Comparison of ENCODE assay signal across 9 mouse cellular contexts in the genomic region with DNA sequence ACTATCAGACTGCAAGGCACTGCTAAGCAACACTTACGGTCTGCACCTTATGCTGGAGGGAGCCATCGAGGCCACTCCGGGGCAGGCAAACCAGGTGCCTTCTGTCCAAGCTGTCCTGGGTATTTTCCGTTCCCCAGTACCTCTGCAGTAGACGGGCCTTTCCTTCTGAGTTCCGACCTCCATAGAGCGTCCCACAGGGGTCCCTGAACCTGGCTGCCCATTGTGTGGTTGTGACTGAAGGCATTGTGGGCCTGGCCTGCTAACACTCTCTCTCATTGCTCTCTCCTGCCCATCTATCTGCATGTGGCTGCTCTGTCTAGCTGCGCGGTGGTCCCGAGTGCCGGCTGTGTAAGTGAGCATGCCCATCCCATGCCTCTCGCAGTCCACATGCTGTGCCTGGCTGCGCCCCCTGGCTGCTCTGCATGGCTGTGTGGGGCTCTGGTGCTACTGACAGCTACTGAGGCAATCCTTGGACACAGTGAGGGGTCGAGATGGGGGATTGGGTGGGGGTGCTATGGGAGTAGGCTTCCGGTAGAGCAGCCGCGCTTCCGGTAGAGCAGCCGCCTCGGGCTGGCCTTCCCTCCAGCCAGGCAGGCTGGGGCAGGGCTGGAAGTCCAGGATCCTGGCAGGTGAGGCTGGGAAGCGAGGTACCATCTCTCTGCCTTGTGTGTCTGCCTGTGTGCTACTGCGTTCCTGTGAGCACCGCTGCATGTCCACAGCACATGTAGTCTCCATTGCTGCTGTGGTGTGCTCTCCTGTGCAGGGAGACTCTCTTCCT. TPM values are rescaled to one million over a fixed set of nuclear protein-coding genes. Genes with fewer than 3 reads are reported as not detected.
A peak's percentile ranks its signal among the peaks of the same experiment; 100 is the strongest.
DNase-seq lines count a peak whose midpoint lies in the region; ATAC-seq lines count a peak whose summit lies in the region.
"Had no signal": no experiment of that assay in that cellular context is flagged by ENCODE, and none has a peak within 500 bp of the region (broad histone marks: within the 10 kb centered on the region; RNA-seq: fewer than 3 reads in every experiment).

No protein-coding gene starts in this region.

- H3K4me1 ChIP-seq in heart, embryonic 10.5 days: peaks cover 38% of the 10 kb centered on the region
- peaks cover 38% of the 10 kb centered on the region for H3K4me1 ChIP-seq in forebrain, embryonic 10.5 days
- peaks cover 24% of the 10 kb centered on the region for H3K4me1 ChIP-seq in limb, embryonic 15.5 days

- no peak for ATAC-seq in limb, embryonic 15.5 days (ENCODE audit: insufficient number of reproducible peaks, low FRiP score, low TSS enrichment, low read depth)

- H3K27me3 ChIP-seq in heart, embryonic 10.5 days (ENCODE audit: insufficient read depth, poor library complexity, severe bottlenecking): peaks cover 52% of the 10 kb centered on the region
- H3K27me3 ChIP-seq in forebrain, embryonic 10.5 days (ENCODE audit: poor library complexity, severe bottlenecking): peaks cover 56% of the 10 kb centered on the region
- H3K27me3 ChIP-seq in limb, embryonic 15.5 days: peaks cover 47% of the 10 kb centered on the region

- peaks cover 17% of the 10 kb centered on the region; the same call in 1 of the 2 replicates for H3K36me3 ChIP-seq in heart, embryonic 10.5 days
- H3K36me3 ChIP-seq in forebrain, embryonic 10.5 days (replicated peaks): 0 out of 2 replicates have a peak, but pooled peaks cover 6% of the 10 kb centered on the region
- no peaks in the 10 kb centered on the region; the same call in 1 of the 2 replicates for H3K36me3 ChIP-seq in limb, embryonic 15.5 days

- 0 out of 2 replicates have a peak overlapping the region, but pooled peaks have one; percentile 17 for H3K4me2 ChIP-seq in limb, embryonic 15.5 days

- H3K9ac ChIP-seq in limb, embryonic 15.5 days: no peak overlapping the region

- H3K27ac ChIP-seq in heart, embryonic 10.5 days: peak overlapping the region; percentile 29; the same call in 1 of the 2 replicates
- no peak overlapping the region for H3K27ac ChIP-seq in forebrain, embryonic 10.5 days
- no peak overlapping the region for H3K27ac ChIP-seq in limb, embryonic 15.5 days

- whole genome bisulfite sequencing in heart, embryonic 10.5 days: 25% methylated on average over 23 of the region's 23 CpGs
- 21% methylated on average over 23 of the region's 23 CpGs for whole genome bisulfite sequencing in forebrain, embryonic 10.5 days
- WGBS in limb, embryonic 15.5 days: 30% methylated on average over 23 of the region's 23 CpGs

- DNase-seq in heart, embryonic 10.5 days (ENCODE audit: low spot score): no peak
- DNase-seq in heart, adult 8-10 months (ENCODE audit: low spot score): no peak
- peak; percentile 85 for DNase-seq in ES-CJ7 (ENCODE audit: low read depth, low spot score)
- peak; percentile 44 for DNase-seq in forebrain, embryonic 10.5 days (ENCODE audit: extremely low spot score, low spot score)
- DNase-seq in adrenal gland, postnatal 4 days (ENCODE audit: low spot score in 2 of 2): no peak
- no peak for DNase-seq in gastrocnemius, adult 8-10 months (ENCODE audit: low spot score in 2 of 2)
- no peak for DNase-seq in T-cell, adult 2 months (ENCODE audit: low spot score)

- H3K9me3 ChIP-seq in heart, embryonic 10.5 days: no peaks in the 10 kb centered on the region
- H3K9me3 ChIP-seq in forebrain, embryonic 10.5 days: no peaks in the 10 kb centered on the region
- H3K9me3 ChIP-seq in limb, embryonic 15.5 days: no peaks in the 10 kb centered on the region

- H3K4me3 ChIP-seq in heart, embryonic 10.5 days: peak overlapping the region; percentile 53
- peak overlapping the region; percentile 42 for H3K4me3 ChIP-seq in forebrain, embryonic 10.5 days
- no peak overlapping the region for H3K4me3 ChIP-seq in limb, embryonic 15.5 days

RNA-seq across cellular contexts. Expression of a gene that starts 11.5 kb away (rescaled TPM):
- 0.16 and 0.17 TPM in 2 replicates for polyA plus RNA-seq in heart, embryonic 10.5 days (2016; fragmentation: Nextera tagmentation; extraction: Ambion mirVana)
- under 1 TPM in 3 of 4 experiments, not detected in 1; 0.19 to 0.41 (median 0.28) TPM for total RNA-seq in heart, adult 8-10 months (2022)
- 0.27 TPM in 1 of 2 replicates, not detected in the other for polyA plus RNA-seq in forebrain, embryonic 10.5 days (2016; fragmentation: Nextera tagmentation; extraction: Ambion mirVana)
- polyA plus RNA-seq in limb, embryonic 15.5 days (2015; fragmentation: Nextera tagmentation; extraction: Ambion mirVana): 0.22 TPM in 1 of 2 replicates, not detected in the other
- total RNA-seq in adrenal gland, postnatal 4 days (2021): 1 to 10 TPM; 1.9 to 2.8 TPM
- under 1 TPM in 1 of 4 experiments, not detected in 3; 0.51 TPM for total RNA-seq in gastrocnemius, adult 8-10 months (2022)
- total RNA-seq: CH12.LX had no signal

RNA-seq across cellular contexts. Expression of a gene that starts 35.1 kb away (rescaled TPM):
- 23.2 and 35.1 TPM in 2 replicates for polyA plus RNA-seq in heart, embryonic 10.5 days (2016; fragmentation: Nextera tagmentation; extraction: Ambion mirVana)
- total RNA-seq in heart, adult 8-10 months (2022): 1 to 10 TPM; 4.4 to 6.6 (median 5.4) TPM
- polyA plus RNA-seq in forebrain, embryonic 10.5 days (2016; fragmentation: Nextera tagmentation; extraction: Ambion mirVana): 73.0 and 78.6 TPM in 2 replicates
- 38.0 and 38.4 TPM in 2 replicates for polyA plus RNA-seq in limb, embryonic 15.5 days (2015; fragmentation: Nextera tagmentation; extraction: Ambion mirVana)
- total RNA-seq in adrenal gland, postnatal 4 days (2021): 10 to 100 TPM; 17.3 to 18.3 TPM
- 1 to 10 TPM; 2.2 to 3.0 (median 2.6) TPM for total RNA-seq in gastrocnemius, adult 8-10 months (2022)

RNA-seq across cellular contexts. Expression of a gene that starts 57.2 kb away (rescaled TPM):
- polyA plus RNA-seq in heart, embryonic 10.5 days (2016; fragmentation: Nextera tagmentation; extraction: Ambion mirVana): 2.1 and 2.6 TPM in 2 replicates
- 10 to 100 TPM; 36.3 to 53.5 (median 43.5) TPM for total RNA-seq in heart, adult 8-10 months (2022)
- 2.2 and 3.0 TPM in 2 replicates for polyA plus RNA-seq in forebrain, embryonic 10.5 days (2016; fragmentation: Nextera tagmentation; extraction: Ambion mirVana)
- polyA plus RNA-seq in limb, embryonic 15.5 days (2015; fragmentation: Nextera tagmentation; extraction: Ambion mirVana): 1.2 and 1.7 TPM in 2 replicates
- 10 to 100 TPM; 58.7 to 66.0 TPM for total RNA-seq in adrenal gland, postnatal 4 days (2021)
- 10 to 100 TPM in 2 of 4 experiments, 1 to 10 TPM in 2; 5.9 to 11.7 (median 8.8) TPM for total RNA-seq in gastrocnemius, adult 8-10 months (2022)
- total RNA-seq: CH12.LX had no signal

Comparison
In these comparisons a context has a peak if more than half of its experiments do, and no peak if none do; other contexts are left out.
1. DNase-seq: peak in ES-CJ7 (single experiment) and forebrain, embryonic 10.5 days (single experiment); none in heart, embryonic 10.5 days (single experiment), heart, adult 8-10 months (single experiment), adrenal gland, postnatal 4 days (0 of 2), gastrocnemius, adult 8-10 months (0 of 2) and T-cell, adult 2 months (single experiment).